Mouse (Mus musculus) adrenal gland, postnatal 14 days (tissue): ENCODE results near the gene Tent4b. TPM values are rescaled to one million over a fixed set of nuclear protein-coding genes. Genes with fewer than 3 reads are reported as not detected.

Experiments
- DNase-seq: peaks from one replicate; pipeline ENCODE4 v3.0.0; 2021; ENCODE audit warnings: mixed read lengths
- total RNA-seq: library from RNA; stranded (reverse); gene quantifications from 2 replicates; pipeline ENCODE4 v1.2.3, GENCODE M21; 2021

The Tent4b gene
- total RNA-seq, 1 experiment from 2014 or later, result 32.5 TPM

DNA sequence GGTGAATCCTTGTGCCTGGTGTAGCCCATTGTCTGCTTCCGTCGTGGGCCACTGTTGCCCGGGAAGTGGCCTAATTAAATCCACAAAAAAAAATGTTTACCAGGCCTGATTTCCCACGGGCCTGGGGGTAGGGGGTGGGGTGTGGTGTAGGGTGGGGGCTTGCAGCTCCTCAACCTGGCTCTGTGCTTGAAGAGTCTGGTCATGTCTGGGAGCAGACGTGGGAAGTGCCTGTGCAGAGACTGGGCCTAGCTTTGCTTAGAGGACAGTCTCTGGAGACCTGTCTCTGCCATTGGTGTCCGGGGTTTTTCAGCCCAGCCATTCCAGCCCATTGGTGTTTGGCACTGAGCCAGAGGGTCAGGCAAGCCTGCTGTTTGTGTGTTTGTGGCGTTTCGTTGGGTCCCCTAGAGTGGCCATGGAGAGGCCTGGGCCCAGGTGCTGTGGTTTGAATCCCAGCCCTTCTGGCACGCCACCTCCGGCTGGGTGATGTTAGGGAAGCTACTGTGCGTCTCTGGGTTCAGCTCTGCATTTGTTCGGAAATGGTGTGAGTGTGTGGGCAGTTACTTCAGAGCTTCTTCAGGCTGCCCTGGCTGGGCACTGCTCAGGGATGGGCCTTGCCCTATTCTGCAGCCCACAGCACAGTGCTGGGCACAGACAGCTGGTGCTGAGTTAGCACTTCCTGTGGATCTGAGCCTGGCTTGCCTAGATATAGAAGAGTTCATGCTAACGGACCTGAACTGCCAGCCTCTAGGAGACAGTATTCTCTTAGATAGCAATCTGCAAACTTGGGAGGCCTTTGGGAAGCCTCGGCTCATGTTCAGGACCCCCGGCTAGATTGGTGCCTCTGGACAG is 102.8 kb downstream of the Tent4b start:
- DNase-seq, result no peak

DNA sequence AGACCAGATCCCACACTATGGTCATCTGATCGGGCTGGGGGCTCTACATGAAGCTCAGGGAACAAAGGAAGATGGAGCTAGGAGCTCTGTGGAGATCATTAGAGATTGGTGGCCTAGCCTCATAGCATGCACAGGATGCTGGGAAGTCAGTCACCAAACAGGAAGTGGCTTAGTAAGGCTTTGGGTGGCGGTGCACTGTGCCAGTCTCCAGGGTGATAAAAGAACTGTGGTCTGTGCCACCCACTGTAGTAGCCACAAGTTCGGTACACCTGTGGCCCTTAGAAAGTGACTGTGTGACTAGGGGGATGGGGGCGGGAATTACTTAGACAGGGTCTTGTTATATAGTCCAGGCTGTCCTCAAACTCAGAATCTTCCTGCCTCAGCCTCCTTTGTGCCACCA is 106.8 kb downstream of the Tent4b start:
- DNase-seq, result no peak

DNA sequence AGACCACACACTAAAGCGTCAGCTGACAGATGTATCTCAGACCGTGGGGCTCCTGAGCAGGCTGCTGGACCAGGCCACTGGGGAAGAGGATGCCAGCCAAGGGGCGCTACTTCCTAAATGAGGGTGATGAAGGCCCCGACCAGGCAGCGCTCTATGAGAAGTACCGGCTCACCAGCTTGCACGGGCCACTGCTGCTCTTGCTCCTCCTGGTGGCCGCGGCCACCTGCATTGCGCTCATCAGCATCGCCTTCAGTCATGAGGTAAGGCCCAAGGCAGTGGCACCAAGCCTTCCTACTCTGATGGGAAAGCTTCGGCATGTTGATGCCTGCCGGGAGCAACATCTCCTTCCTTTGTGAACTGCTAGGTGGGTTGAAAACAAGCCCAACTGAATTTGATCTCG is 107.5 kb downstream of the Tent4b start:
- peak; percentile 55 for DNase-seq

DNA sequence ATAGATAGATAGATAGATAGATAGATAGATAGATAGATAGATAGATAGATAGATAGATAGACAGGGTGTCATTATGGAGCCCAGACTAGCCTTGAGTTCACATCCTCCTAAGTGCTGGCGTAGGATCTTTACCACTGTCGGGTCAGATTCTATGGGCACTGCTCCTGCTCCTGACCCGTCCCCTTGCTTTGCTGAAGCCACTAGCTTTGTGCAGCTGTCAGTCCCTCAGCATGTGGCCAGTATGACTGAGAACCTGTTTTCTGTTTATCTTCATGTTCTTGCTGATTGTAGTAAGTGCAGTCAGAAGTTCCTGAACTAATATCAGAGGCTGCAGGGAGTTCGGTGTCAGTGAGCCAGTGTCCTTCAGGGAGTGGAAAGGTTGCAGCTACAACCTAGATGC is 108.7 kb downstream of the Tent4b start:
- no peak for DNase-seq

Other genes starting within 250 kb of the Tent4b start
- gene Zfp423, start 239.6 kb upstream of the Tent4b start, total RNA-seq, result 18.7 and 22.0 TPM in 2 replicates
- gene Cnep1r1, start 80.4 kb upstream of the Tent4b start, total RNA-seq, result 30.5 and 32.6 TPM in 2 replicates
- 31.8 and 32.3 TPM in 2 replicates for gene Heatr3, start 61.4 kb upstream of the Tent4b start, total RNA-seq
- 5.6 and 12.8 TPM in 2 replicates for gene Adcy7, start 73.2 kb downstream of the Tent4b start, total RNA-seq
- 96.5 and 103 TPM in 2 replicates for gene Brd7, start 163.0 kb downstream of the Tent4b start, total RNA-seq